Mouse (Mus musculus): ENCODE measurements at regions not wholly inside any gene's neighbourhood (a gene's known extent, or its start where the extent isn't known, plus 50 kb on each side); places are given as distances from the start of the nearest gene placed in this dataset.

- H3K4me3 ChIP-seq (ENCODE audit: low read depth, low read length) = no peak overlapping the region
- no peak overlapping the region for H3K4me2 ChIP-seq (ENCODE audit: low read length)
- WGBS = 78% methylated on average over 12 of the region's 12 CpGs
- H3K27me3 ChIP-seq (ENCODE audit: control insufficient read depth, insufficient read depth, low read depth, low read length) = no peaks in the 10 kb centered on the region
- no peaks in the 10 kb centered on the region for H3K9me3 ChIP-seq (replicated peaks; ENCODE audit: control insufficient read depth, low read length, poor library complexity, severe bottlenecking)
- ATAC-seq = no peak
- H3K9ac ChIP-seq (ENCODE audit: low read depth, low read length) = no peak overlapping the region
- H3K4me1 ChIP-seq (ENCODE audit: control insufficient read depth, insufficient read depth, low read length) = no peaks in the 10 kb centered on the region
- no peak overlapping the region for H3K27ac ChIP-seq (ENCODE audit: low read length)
- no peaks in the 10 kb centered on the region for H3K36me3 ChIP-seq (ENCODE audit: control insufficient read depth, insufficient read depth, low read length)
Observed at GRCm38 (mm10) chr15:6231308-6232103, 68.1 kb upstream of the Dab2 start.

DNA sequence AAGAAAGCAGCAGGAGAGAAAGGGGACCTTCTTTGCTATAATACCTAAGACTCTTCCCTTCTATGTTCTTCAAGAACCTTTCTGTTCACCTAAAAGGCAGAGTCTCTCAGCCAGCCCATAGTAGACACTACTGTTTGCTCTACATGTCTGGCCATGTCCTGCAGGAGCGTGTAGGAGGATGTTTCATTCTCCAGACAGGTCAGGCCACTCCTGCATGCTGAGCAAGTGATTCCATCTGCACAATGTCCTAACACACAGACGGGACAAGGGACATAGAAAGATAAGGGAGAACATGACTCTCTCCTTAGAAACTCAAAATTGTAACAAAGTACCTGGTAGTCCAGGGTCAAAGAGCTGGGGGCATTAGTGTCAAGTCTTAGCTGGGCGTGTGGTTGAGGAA is 66.0 kb upstream of the Dab2 start:
- no peak for ATAC-seq
- WGBS = 79% methylated on average over 3 of the region's 3 CpGs
- H3K9ac ChIP-seq (ENCODE audit: low read depth, low read length) = no peak overlapping the region
- H3K36me3 ChIP-seq (ENCODE audit: control insufficient read depth, insufficient read depth, low read length) = no peaks in the 10 kb centered on the region
- H3K4me2 ChIP-seq (ENCODE audit: low read length) = no peak overlapping the region
- no peaks in the 10 kb centered on the region for H3K9me3 ChIP-seq (replicated peaks; ENCODE audit: control insufficient read depth, low read length, poor library complexity, severe bottlenecking)
- H3K4me1 ChIP-seq (ENCODE audit: control insufficient read depth, insufficient read depth, low read length) = no peaks in the 10 kb centered on the region
- H3K4me3 ChIP-seq (ENCODE audit: low read depth, low read length) = no peak overlapping the region
- H3K27me3 ChIP-seq (ENCODE audit: control insufficient read depth, insufficient read depth, low read depth, low read length) = no peaks in the 10 kb centered on the region
- no peak overlapping the region for H3K27ac ChIP-seq (ENCODE audit: low read length)

GRCm38 (mm10) chr15:6236583-6236982 is 63.0 kb upstream of the Dab2 start:
- Histone ChIP-seq H3K36me3 (ENCODE audit: control insufficient read depth, insufficient read depth, low read length) (no peaks in the 10 kb centered on the region), H3K4me2 (ENCODE audit: low read length) (no peak overlapping the region), H3K4me3 (ENCODE audit: low read depth, low read length) (no peak overlapping the region), H3K4me1 (ENCODE audit: control insufficient read depth, insufficient read depth, low read length) (no peaks in the 10 kb centered on the region), H3K27me3 (ENCODE audit: control insufficient read depth, insufficient read depth, low read depth, low read length) (no peaks in the 10 kb centered on the region), H3K27ac (ENCODE audit: low read length) (no peak overlapping the region), H3K9ac (ENCODE audit: low read depth, low read length) (no peak overlapping the region), H3K9me3 (replicated peaks; ENCODE audit: control insufficient read depth, low read length, poor library complexity, severe bottlenecking) (no peaks in the 10 kb centered on the region)
- WGBS = 93% methylated on average over 8 of the region's 8 CpGs
- ATAC-seq = no peak

GRCm38 (mm10) chr15:6237726-6238125 is 61.9 kb upstream of the Dab2 start:
- H3K36me3 ChIP-seq (ENCODE audit: control insufficient read depth, insufficient read depth, low read length) = no peaks in the 10 kb centered on the region
- no peaks in the 10 kb centered on the region for H3K9me3 ChIP-seq (replicated peaks; ENCODE audit: control insufficient read depth, low read length, poor library complexity, severe bottlenecking)
- H3K27ac ChIP-seq (ENCODE audit: low read length) = no peak overlapping the region
- 73% methylated on average over 8 of the region's 8 CpGs for WGBS
- no peak overlapping the region for H3K4me3 ChIP-seq (ENCODE audit: low read depth, low read length)
- H3K4me2 ChIP-seq (ENCODE audit: low read length) = no peak overlapping the region
- no peaks in the 10 kb centered on the region for H3K4me1 ChIP-seq (ENCODE audit: control insufficient read depth, insufficient read depth, low read length)
- no peak; the same call in 1 of the 2 replicates for ATAC-seq
- H3K9ac ChIP-seq (ENCODE audit: low read depth, low read length) = no peak overlapping the region
- H3K27me3 ChIP-seq (ENCODE audit: control insufficient read depth, insufficient read depth, low read depth, low read length) = no peaks in the 10 kb centered on the region

GRCm38 (mm10) chr15:6238133-6238532 is 61.5 kb upstream of the Dab2 start:
- WGBS = 4% methylated on average over 6 of the region's 6 CpGs
- Histone ChIP-seq H3K4me2 (ENCODE audit: low read length) (no peak overlapping the region), H3K9ac (ENCODE audit: low read depth, low read length) (no peak overlapping the region), H3K4me1 (ENCODE audit: control insufficient read depth, insufficient read depth, low read length) (no peaks in the 10 kb centered on the region), H3K27me3 (ENCODE audit: control insufficient read depth, insufficient read depth, low read depth, low read length) (no peaks in the 10 kb centered on the region), H3K36me3 (ENCODE audit: control insufficient read depth, insufficient read depth, low read length) (no peaks in the 10 kb centered on the region), H3K9me3 (replicated peaks; ENCODE audit: control insufficient read depth, low read length, poor library complexity, severe bottlenecking) (no peaks in the 10 kb centered on the region), H3K27ac (ENCODE audit: low read length) (no peak overlapping the region), H3K4me3 (ENCODE audit: low read depth, low read length) (no peak overlapping the region)
- ATAC-seq = peak; percentile 83

GRCm38 (mm10) chr15:6238755-6239154 is 60.8 kb upstream of the Dab2 start:
- H3K27me3 ChIP-seq (ENCODE audit: control insufficient read depth, insufficient read depth, low read depth, low read length) = no peaks in the 10 kb centered on the region
- no peaks in the 10 kb centered on the region for H3K36me3 ChIP-seq (ENCODE audit: control insufficient read depth, insufficient read depth, low read length)
- no peak overlapping the region for H3K27ac ChIP-seq (ENCODE audit: low read length)
- H3K9me3 ChIP-seq (replicated peaks; ENCODE audit: control insufficient read depth, low read length, poor library complexity, severe bottlenecking) = no peaks in the 10 kb centered on the region
- WGBS = 94% methylated on average over 3 of the region's 3 CpGs
- H3K4me2 ChIP-seq (ENCODE audit: low read length) = no peak overlapping the region
- H3K9ac ChIP-seq (ENCODE audit: low read depth, low read length) = no peak overlapping the region
- H3K4me3 ChIP-seq (ENCODE audit: low read depth, low read length) = no peak overlapping the region
- no peaks in the 10 kb centered on the region for H3K4me1 ChIP-seq (ENCODE audit: control insufficient read depth, insufficient read depth, low read length)
- no peak for ATAC-seq

DNA sequence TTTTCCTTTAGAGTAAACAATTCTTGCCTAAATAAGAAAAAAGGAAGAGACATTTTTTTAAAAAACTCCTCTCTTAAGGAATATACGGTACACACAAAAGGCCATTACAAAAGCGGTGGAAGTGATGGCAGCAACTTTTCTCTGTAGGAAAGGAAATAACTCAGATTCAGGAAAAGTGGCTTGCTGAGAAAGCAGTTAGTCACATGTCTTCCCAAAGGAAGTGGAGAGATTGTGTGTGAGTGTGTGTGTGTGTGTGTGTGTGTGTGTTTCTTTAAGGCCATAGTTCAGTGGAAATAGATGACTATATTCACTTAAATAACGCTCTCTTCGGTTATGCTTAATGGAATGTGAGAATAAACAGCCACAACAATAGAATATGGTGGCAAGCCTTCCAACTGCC is 57.5 kb upstream of the Dab2 start:
- WGBS = 92% methylated on average over 4 of the region's 4 CpGs
- Histone ChIP-seq H3K9ac (ENCODE audit: low read depth, low read length) (no peak overlapping the region), H3K9me3 (replicated peaks; ENCODE audit: control insufficient read depth, low read length, poor library complexity, severe bottlenecking) (no peaks in the 10 kb centered on the region), H3K4me3 (ENCODE audit: low read depth, low read length) (no peak overlapping the region), H3K27me3 (ENCODE audit: control insufficient read depth, insufficient read depth, low read depth, low read length) (no peaks in the 10 kb centered on the region), H3K27ac (ENCODE audit: low read length) (no peak overlapping the region), H3K4me1 (ENCODE audit: control insufficient read depth, insufficient read depth, low read length) (no peaks in the 10 kb centered on the region), H3K4me2 (ENCODE audit: low read length) (no peak overlapping the region), H3K36me3 (ENCODE audit: control insufficient read depth, insufficient read depth, low read length) (no peaks in the 10 kb centered on the region)
- ATAC-seq = no peak

- WGBS = 23% methylated on average over 7 of the region's 7 CpGs
- H3K27me3 ChIP-seq (ENCODE audit: control insufficient read depth, insufficient read depth, low read depth, low read length) = no peaks in the 10 kb centered on the region
- H3K4me2 ChIP-seq (ENCODE audit: low read length) = no peak overlapping the region
- no peaks in the 10 kb centered on the region for H3K4me1 ChIP-seq (ENCODE audit: control insufficient read depth, insufficient read depth, low read length)
- no peak overlapping the region for H3K9ac ChIP-seq (ENCODE audit: low read depth, low read length)
- no peak overlapping the region for H3K27ac ChIP-seq (ENCODE audit: low read length)
- H3K9me3 ChIP-seq (replicated peaks; ENCODE audit: control insufficient read depth, low read length, poor library complexity, severe bottlenecking) = no peaks in the 10 kb centered on the region
- H3K4me3 ChIP-seq (ENCODE audit: low read depth, low read length) = no peak overlapping the region
- no peak for ATAC-seq
- no peaks in the 10 kb centered on the region for H3K36me3 ChIP-seq (ENCODE audit: control insufficient read depth, insufficient read depth, low read length)
Observed at GRCm38 (mm10) chr15:6244401-6244800, 55.2 kb upstream of the Dab2 start.

GRCm38 (mm10) chr15:6245950-6246894 is 53.4 kb upstream of the Dab2 start:
- ATAC-seq = no peak
- no peaks in the 10 kb centered on the region for H3K9me3 ChIP-seq (replicated peaks; ENCODE audit: control insufficient read depth, low read length, poor library complexity, severe bottlenecking)
- no peaks in the 10 kb centered on the region for H3K36me3 ChIP-seq (ENCODE audit: control insufficient read depth, insufficient read depth, low read length)
- no peaks in the 10 kb centered on the region for H3K4me1 ChIP-seq (ENCODE audit: control insufficient read depth, insufficient read depth, low read length)
- 74% methylated on average over 9 of the region's 9 CpGs for WGBS
- H3K27me3 ChIP-seq (ENCODE audit: control insufficient read depth, insufficient read depth, low read depth, low read length) = no peaks in the 10 kb centered on the region
- no peak overlapping the region for H3K4me2 ChIP-seq (ENCODE audit: low read length)
- no peak overlapping the region for H3K4me3 ChIP-seq (ENCODE audit: low read depth, low read length)
- H3K9ac ChIP-seq (ENCODE audit: low read depth, low read length) = no peak overlapping the region
- no peak overlapping the region for H3K27ac ChIP-seq (ENCODE audit: low read length)

Measured in midbrain, embryonic 16.5 days (tissue).